9 mouse cellular contexts compared by ENCODE assay signal in the genomic region with DNA sequence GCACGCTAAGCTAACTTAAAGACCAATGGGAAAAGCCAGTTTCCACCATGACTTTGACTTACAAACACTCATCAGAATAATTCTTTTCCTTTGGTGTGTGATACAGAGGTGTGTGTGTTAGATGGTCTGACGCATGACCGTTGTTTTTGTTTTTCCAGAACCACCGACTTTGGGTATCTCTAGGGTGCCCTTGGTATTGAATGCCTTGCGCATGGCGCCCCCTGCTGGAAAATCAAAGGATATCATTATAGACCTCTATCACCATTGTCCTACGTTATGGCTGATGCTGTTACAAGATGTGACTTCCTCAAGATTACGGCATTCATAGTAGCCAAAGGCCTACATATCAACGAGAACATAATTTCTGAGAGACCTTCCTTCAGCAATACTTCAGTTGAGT. TPM values are rescaled to one million over a fixed set of nuclear protein-coding genes. Genes with fewer than 3 reads are reported as not detected.
DNase-seq lines count a peak whose midpoint lies in the region; ATAC-seq and TF ChIP-seq lines count a peak whose summit lies in the region.
"Had no signal": no experiment of that assay in that cellular context is flagged by ENCODE, and none has a peak within 500 bp of the region (broad histone marks: within the 10 kb centered on the region; RNA-seq: fewer than 3 reads in every experiment).

No protein-coding gene starts in this region.

- intact Hi-C loops in left cerebral cortex, adult 2 months (cut with DNase I): loop anchor here (1.0 to 2.0 kb wide), 3 partner anchors 158 to 248 kb away; no protein-coding TSS in a partner anchor

- peak; percentile 79 for TF ChIP-seq CTCF in left cerebral cortex, adult 2 months (IDR thresholded peaks at IDR 0.05)
- TF ChIP-seq CTCF in midbrain, postnatal 0 days (IDR thresholded peaks at IDR 0.05): peak; percentile 62

- H3K27me3 ChIP-seq in neural tube, embryonic 12.5 days (replicated peaks): no peaks in the 10 kb centered on the region
- H3K27me3 ChIP-seq in neural tube, embryonic 15.5 days (replicated peaks): no peaks in the 10 kb centered on the region
- no peaks in the 10 kb centered on the region for H3K27me3 ChIP-seq in hindbrain, embryonic 14.5 days (ENCODE audit: control insufficient read depth, insufficient read depth, low read length)
- H3K27me3 ChIP-seq in midbrain, postnatal 0 days (ENCODE audit: insufficient read depth, low read length): no peaks in the 10 kb centered on the region

- H3K27ac ChIP-seq in neural tube, embryonic 12.5 days: no peak overlapping the region
- H3K27ac ChIP-seq in neural tube, embryonic 15.5 days (replicated peaks): no peak overlapping the region
- no peak overlapping the region for H3K27ac ChIP-seq in hindbrain, embryonic 14.5 days
- no peak overlapping the region for H3K27ac ChIP-seq in left cerebral cortex, adult 2 months
- H3K27ac ChIP-seq in midbrain, postnatal 0 days (ENCODE audit: low read depth, low read length): no peak overlapping the region

- WGBS in neural tube, embryonic 12.5 days: 74% methylated on average over 9 of the region's 9 CpGs
- WGBS in neural tube, embryonic 15.5 days: 70% methylated on average over 9 of the region's 9 CpGs
- 70% methylated on average over 9 of the region's 9 CpGs for WGBS in hindbrain, embryonic 14.5 days
- WGBS in midbrain, postnatal 0 days: 68% methylated on average over 9 of the region's 9 CpGs

- no peak overlapping the region for H3K4me2 ChIP-seq in neural tube, embryonic 12.5 days (replicated peaks)
- H3K4me2 ChIP-seq in neural tube, embryonic 15.5 days: no peak overlapping the region
- H3K4me2 ChIP-seq in hindbrain, embryonic 14.5 days (replicated peaks): no peak overlapping the region
- H3K4me2 ChIP-seq in midbrain, postnatal 0 days (ENCODE audit: low read depth, low read length, poor library complexity, severe bottlenecking): no peak overlapping the region

- peak; percentile 62; the same call in 1 of the 2 replicates for ATAC-seq in neural tube, embryonic 12.5 days (ENCODE audit: low FRiP score, low read depth)
- ATAC-seq in neural tube, embryonic 15.5 days (ENCODE audit: low FRiP score): no peak
- ATAC-seq in hindbrain, embryonic 14.5 days (ENCODE audit: low FRiP score): 0 out of 2 replicates have a peak, but pooled peaks have one; percentile 34
- ATAC-seq in midbrain, postnatal 0 days (ENCODE audit: low FRiP score): no peak

- no peaks in the 10 kb centered on the region for H3K4me1 ChIP-seq in neural tube, embryonic 12.5 days
- peaks cover 4% of the 10 kb centered on the region; the same call in 1 of the 2 replicates for H3K4me1 ChIP-seq in neural tube, embryonic 15.5 days
- no peaks in the 10 kb centered on the region for H3K4me1 ChIP-seq in hindbrain, embryonic 14.5 days (replicated peaks; ENCODE audit: control insufficient read depth, insufficient read depth, low read length)
- 0 out of 2 replicates have a peak, but pooled peaks cover 2% of the 10 kb centered on the region for H3K4me1 ChIP-seq in midbrain, postnatal 0 days (ENCODE audit: insufficient read depth, low read length)

- H3K9ac ChIP-seq in neural tube, embryonic 12.5 days: no peak overlapping the region
- no peak overlapping the region for H3K9ac ChIP-seq in neural tube, embryonic 15.5 days (replicated peaks)
- H3K9ac ChIP-seq in hindbrain, embryonic 14.5 days: no peak overlapping the region
- H3K9ac ChIP-seq in midbrain, postnatal 0 days (replicated peaks; ENCODE audit: low read length, poor library complexity, severe bottlenecking): no peak overlapping the region

- no peaks in the 10 kb centered on the region for H3K36me3 ChIP-seq in neural tube, embryonic 12.5 days
- H3K36me3 ChIP-seq in neural tube, embryonic 15.5 days: no peaks in the 10 kb centered on the region
- no peaks in the 10 kb centered on the region for H3K36me3 ChIP-seq in hindbrain, embryonic 14.5 days (replicated peaks; ENCODE audit: control insufficient read depth, insufficient read depth)
- no peaks in the 10 kb centered on the region for H3K36me3 ChIP-seq in midbrain, postnatal 0 days (ENCODE audit: insufficient read depth, low read length)

- DNase-seq in ZHBTc4 (ENCODE audit: low read depth, low spot score): peak; percentile 82
- peak; percentile 74 to 86 for DNase-seq in cerebellum, postnatal 25 days
- DNase-seq in hindbrain, embryonic 14.5 days (ENCODE audit: low spot score): peak; percentile 38
- DNase-seq in left cerebral cortex, adult 2 months (ENCODE audit: extremely low spot score in 1 of 2, low spot score in 2 of 2): peak; percentile 39 to 64
- DNase-seq in midbrain, postnatal 0 days (ENCODE audit: low spot score): peak; percentile 32
- peak; percentile 45 to 86 for DNase-seq in thymus, postnatal 10 days (ENCODE audit: low spot score in 2 of 2)

- no peak overlapping the region for H3K4me3 ChIP-seq in neural tube, embryonic 12.5 days
- H3K4me3 ChIP-seq in neural tube, embryonic 15.5 days (replicated peaks): no peak overlapping the region
- H3K4me3 ChIP-seq in hindbrain, embryonic 14.5 days (replicated peaks; ENCODE audit: low read length): no peak overlapping the region
- no peak overlapping the region for H3K4me3 ChIP-seq in left cerebral cortex, adult 2 months
- no peak overlapping the region for H3K4me3 ChIP-seq in midbrain, postnatal 0 days (ENCODE audit: low read depth, low read length)
- H3K4me3 ChIP-seq: myocyte had no signal

- H3K9me3 ChIP-seq in neural tube, embryonic 12.5 days: no peaks in the 10 kb centered on the region
- no peaks in the 10 kb centered on the region for H3K9me3 ChIP-seq in neural tube, embryonic 15.5 days (replicated peaks)
- H3K9me3 ChIP-seq in hindbrain, embryonic 14.5 days (ENCODE audit: control insufficient read depth, low read length): no peaks in the 10 kb centered on the region
- no peaks in the 10 kb centered on the region for H3K9me3 ChIP-seq in midbrain, postnatal 0 days (ENCODE audit: low read length)

RNA-seq across cellular contexts. Expression of a gene that starts 56.1 kb away (rescaled TPM):
- polyA plus RNA-seq in neural tube, embryonic 12.5 days (2016; fragmentation: Nextera tagmentation; extraction: Ambion mirVana): 23.4 and 24.6 TPM in 2 replicates
- polyA plus RNA-seq in neural tube, embryonic 15.5 days (2015; fragmentation: Nextera tagmentation; extraction: Ambion mirVana): 15.7 and 20.7 TPM in 2 replicates
- polyA plus RNA-seq in hindbrain, embryonic 14.5 days (2014; fragmentation: Nextera tagmentation; extraction: Ambion mirVana): 18.8 and 19.9 TPM in 2 replicates
- total RNA-seq in left cerebral cortex, adult 2 months (2021): 10 to 100 TPM; 12.8 to 13.1 TPM
- 32.9 and 44.0 TPM in 2 replicates for total RNA-seq in midbrain, postnatal 0 days (2014; rRNA removed)
- 9.4 and 10.3 TPM in 2 replicates for polyA plus RNA-seq in midbrain, postnatal 0 days (2015; fragmentation: Nextera tagmentation; extraction: Ambion mirVana)

Comparison
In these comparisons a context has a peak if more than half of its experiments do, and no peak if none do; other contexts are left out.
1. ATAC-seq: peak in neural tube, embryonic 12.5 days (single experiment) and hindbrain, embryonic 14.5 days (single experiment); none in neural tube, embryonic 15.5 days (single experiment) and midbrain, postnatal 0 days (single experiment).
2. DNase-seq: peak in every context shown above with its lines; median percentile 82 in ZHBTc4; 80 in cerebellum, postnatal 25 days; 66 in thymus, postnatal 10 days; 52 in left cerebral cortex, adult 2 months; 38 in hindbrain, embryonic 14.5 days; 32 in midbrain, postnatal 0 days.